Mouse (Mus musculus) heart, embryonic 13.5 days (tissue): ENCODE measurements at regions not wholly inside any gene's neighbourhood (a gene's known extent, or its start where the extent isn't known, plus 50 kb on each side); places are given as distances from the start of the nearest gene placed in this dataset.

Source experiments
- ATAC-seq: fragments of 200-750 bp; cut with Nextera tagmentation; 2 replicates; pipeline ENCODE4 v1.8.0; 2017; ENCODE audit warnings: moderate TSS enrichment; ENCODE audit not compliant: insufficient number of reproducible peaks, low FRiP score, low TSS enrichment; ENCODE audit errors: extremely low read depth
- H3K27ac ChIP-seq: fragments of 300-500 bp; sonication (generic); replicated peaks from 2 replicates; pipeline ENCODE4 v1.5.1; 2015; ENCODE audit warnings: moderate library complexity, mild to moderate bottlenecking, inconsistent platforms
- H3K27me3 ChIP-seq: fragments of 300-500 bp; sonication (generic); replicated peaks from 2 replicates; pipeline ENCODE4 v1.6.1; 2015; ENCODE audit warnings: mild to moderate bottlenecking, inconsistent platforms
- H3K36me3 ChIP-seq: fragments of 300-500 bp; sonication (generic); 2 replicates; pipeline ENCODE4 v1.6.1; 2015; ENCODE audit warnings: mild to moderate bottlenecking, inconsistent platforms
- H3K4me1 ChIP-seq: fragments of 300-500 bp; sonication (generic); 2 replicates; pipeline ENCODE4 v1.6.1; 2015; ENCODE audit warnings: inconsistent platforms
- H3K4me2 ChIP-seq: fragments of 300-500 bp; sonication (generic); 2 replicates; pipeline ENCODE4 v1.6.1; 2015; ENCODE audit warnings: inconsistent platforms, mild to moderate bottlenecking, moderate library complexity
- H3K4me3 ChIP-seq: fragments of 300-500 bp; sonication (generic); 2 replicates; pipeline ENCODE4 v1.5.1; 2015; ENCODE audit warnings: moderate library complexity, mild to moderate bottlenecking, inconsistent platforms
- H3K9ac ChIP-seq: fragments of 300-500 bp; sonication (generic); 2 replicates; pipeline ENCODE4 v1.6.1; 2015; ENCODE audit warnings: inconsistent platforms, mild to moderate bottlenecking, moderate library complexity
- H3K9me3 ChIP-seq: fragments of 300-500 bp; sonication (generic); 2 replicates; pipeline ENCODE4 v1.6.1; 2016; ENCODE audit warnings: inconsistent platforms
- WGBS: fragments of 180-500 bp; shearing (Covaris S2); methylation state at CpG from one replicate; pipeline ENCODE4 v1.1.7; 2015; ENCODE audit warnings: mixed read lengths; 5-methylcytosine and 5-hydroxymethylcytosine counted together

DNA sequence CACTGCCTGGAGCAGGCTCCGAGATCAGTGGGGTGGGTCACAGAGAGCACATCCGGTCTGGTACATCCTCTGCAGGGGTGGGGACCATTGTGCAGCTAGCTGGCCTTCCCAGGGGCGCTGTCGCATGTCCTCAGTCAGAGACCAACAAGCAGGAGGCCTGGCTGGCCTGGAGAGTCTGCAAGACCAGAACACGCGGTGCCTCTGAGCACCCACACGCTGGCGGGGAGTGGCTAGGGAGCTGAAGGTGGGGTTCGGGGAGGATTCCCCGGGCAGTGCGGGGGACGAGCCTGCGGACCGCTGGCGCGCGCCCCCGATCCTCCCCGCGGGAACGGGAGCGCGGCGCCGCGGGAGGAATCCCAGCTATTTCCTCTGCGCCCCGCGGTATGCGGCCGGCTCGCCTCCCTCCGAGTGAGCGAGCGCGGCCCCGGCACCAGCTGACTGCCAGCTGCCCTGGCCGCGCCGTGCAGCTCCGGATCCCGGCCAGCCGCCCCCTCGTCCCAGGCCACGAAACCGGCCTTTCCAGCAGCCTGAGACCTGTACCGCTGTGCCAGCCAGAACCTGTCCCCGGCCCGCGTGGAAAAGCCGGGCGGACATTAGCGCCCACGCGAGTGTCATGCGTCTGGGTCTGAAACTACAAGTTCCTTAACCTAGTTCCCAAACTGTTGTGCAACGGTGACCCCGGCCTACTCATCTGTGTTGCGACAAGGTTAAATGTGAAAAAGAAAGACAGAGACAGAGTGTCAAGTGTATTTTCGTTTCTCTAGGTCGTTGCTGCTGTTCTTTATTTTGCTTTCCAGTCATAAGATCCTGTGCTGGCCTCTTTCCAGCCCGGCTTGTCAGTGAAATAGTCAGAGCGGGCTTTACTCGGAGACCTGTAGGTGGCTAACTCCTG is 61.2 kb downstream of the Pkdcc start:
- no peaks in the 10 kb centered on the region for H3K27me3 ChIP-seq
- H3K9me3 ChIP-seq = no peaks in the 10 kb centered on the region
- peak overlapping the region; percentile 56 for H3K4me3 ChIP-seq
- under 1% methylated on average over 64 of the region's 64 CpGs for WGBS
- H3K9ac ChIP-seq = peak overlapping the region; percentile 88
- H3K4me1 ChIP-seq = peaks cover 60% of the 10 kb centered on the region
- peak overlapping the region; percentile 98 for H3K27ac ChIP-seq
- peak; percentile 54; the same call in 1 of the 2 replicates for ATAC-seq
- H3K36me3 ChIP-seq = no peaks in the 10 kb centered on the region
- peak overlapping the region; percentile 84 for H3K4me2 ChIP-seq

DNA sequence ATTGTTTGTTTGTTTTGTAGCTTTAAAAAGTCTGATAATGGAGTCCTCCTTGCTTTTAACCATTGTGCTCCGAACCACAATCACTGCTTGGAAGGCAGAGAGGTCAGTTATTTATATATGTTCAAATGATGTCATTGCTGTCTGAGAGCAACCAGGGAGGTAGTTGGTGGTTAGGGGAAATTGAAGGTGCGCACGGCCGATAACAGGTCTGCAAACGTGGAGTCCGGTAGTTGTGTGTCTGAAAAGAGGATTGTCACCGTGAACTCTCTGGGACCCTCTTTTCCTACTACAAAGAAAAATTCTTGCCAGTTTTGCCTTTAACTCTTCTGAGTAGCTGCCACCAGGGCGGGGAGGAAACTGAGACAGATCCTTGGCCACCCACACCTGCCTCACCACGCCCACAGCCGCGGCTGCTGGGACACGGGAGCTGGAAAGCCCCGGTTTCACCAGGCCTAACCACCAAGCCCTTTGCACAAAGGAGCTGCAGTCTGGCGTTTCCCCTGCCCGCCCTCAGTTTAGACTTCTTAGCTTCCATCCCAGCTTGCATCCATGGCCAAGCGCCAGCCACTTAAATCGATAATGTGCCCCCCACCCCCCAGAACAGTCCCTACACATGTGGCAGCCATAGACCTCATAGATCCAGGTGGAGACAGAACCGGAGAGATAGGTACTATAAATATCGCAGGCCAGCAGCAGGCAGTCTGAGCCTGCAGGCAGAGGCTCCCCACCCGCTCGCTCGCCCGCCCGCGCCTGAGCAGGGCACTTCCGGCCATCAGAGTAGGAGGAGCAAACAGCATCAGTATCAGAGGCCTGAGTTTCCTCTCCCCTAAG is 62.2 kb downstream of the Pkdcc start:
- Histone ChIP-seq H3K4me2 (peak overlapping the region; percentile 84), H3K27ac (peak overlapping the region; percentile 98), H3K4me3 (peak overlapping the region; percentile 56), H3K4me1 (peaks cover 60% of the 10 kb centered on the region), H3K27me3 (no peaks in the 10 kb centered on the region), H3K36me3 (no peaks in the 10 kb centered on the region), H3K9me3 (no peaks in the 10 kb centered on the region), H3K9ac (peak overlapping the region; percentile 88)
- 0 out of 2 replicates have a peak, but pooled peaks have one; percentile 40 for ATAC-seq
- 8% methylated on average over 26 of the region's 26 CpGs for WGBS

DNA sequence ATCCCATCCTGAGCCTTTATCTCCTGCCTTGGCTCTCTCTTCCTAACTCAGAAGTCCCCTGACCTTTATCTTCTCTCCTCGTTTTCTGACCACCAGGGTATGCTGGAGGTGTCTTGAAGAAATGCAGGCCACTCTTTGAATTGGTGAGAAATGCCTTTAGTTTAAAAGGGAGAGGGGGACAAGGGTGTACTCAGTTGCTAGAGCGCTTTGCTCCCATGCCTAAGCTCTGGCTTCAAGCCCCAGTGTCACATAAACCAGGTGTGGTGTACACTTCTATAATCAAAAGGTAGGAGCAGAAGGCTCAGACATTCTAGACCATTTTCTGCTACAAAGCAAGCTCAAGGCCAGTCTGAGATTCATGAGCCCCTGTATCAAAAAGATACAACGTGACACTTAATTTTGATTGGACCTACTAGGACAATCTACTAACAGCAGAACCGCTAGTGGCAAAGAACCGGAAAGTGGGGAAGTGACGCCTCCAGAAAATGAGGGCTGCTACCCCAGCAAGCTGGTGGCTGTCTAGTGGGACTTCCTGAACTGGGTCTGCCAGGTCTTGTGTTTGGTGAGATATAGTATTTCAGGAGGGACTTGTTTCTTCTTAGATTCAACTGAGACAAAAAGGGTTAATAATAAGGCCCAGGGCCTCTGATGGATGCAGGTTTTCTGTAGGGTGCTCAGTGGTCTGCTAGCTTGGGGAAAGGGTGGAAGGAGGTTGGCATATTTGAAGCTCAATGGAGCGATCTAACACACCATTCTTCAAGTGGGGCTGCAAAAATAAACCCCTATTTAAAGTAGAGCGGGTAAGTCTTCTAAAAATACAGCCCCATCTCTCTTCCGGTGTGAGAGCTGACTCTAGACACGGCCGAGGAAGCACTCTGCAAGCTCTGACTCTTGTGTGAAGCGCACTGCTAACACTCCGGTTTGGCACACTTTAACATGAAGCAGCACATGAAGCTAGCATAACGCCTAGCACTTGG is 63.1 kb downstream of the Pkdcc start:
- H3K27ac ChIP-seq = peak overlapping the region; percentile 98
- WGBS = 48% methylated on average over 14 of the region's 14 CpGs
- no peak for ATAC-seq
- H3K9ac ChIP-seq = peak overlapping the region; percentile 88
- no peaks in the 10 kb centered on the region for H3K36me3 ChIP-seq
- no peaks in the 10 kb centered on the region for H3K9me3 ChIP-seq
- H3K4me3 ChIP-seq = peak overlapping the region; percentile 56
- H3K4me2 ChIP-seq = peak overlapping the region; percentile 84
- H3K27me3 ChIP-seq = no peaks in the 10 kb centered on the region
- H3K4me1 ChIP-seq = peaks cover 58% of the 10 kb centered on the region

DNA sequence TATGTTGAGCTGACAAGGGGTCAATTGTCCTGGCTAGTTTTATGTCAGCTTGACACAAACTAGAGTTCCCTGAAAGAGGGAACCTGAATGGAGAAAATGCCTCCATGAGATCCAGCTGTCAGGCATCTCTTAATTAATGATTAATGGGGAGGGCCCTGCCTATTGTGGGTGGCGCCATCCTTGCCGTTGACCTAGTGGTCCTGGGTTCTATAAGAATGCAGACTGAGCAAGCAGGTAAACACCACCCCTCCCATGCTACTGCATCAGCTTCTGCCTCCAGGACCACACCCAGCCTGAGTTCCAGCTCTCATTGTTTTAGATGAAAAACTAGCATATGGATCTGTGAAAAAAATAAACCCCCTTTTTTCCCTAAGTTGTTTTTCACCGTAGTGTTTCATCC is 67.4 kb upstream of the Eml4 start:
- Histone ChIP-seq H3K27me3 (no peaks in the 10 kb centered on the region), H3K4me1 (peaks cover 28% of the 10 kb centered on the region), H3K4me2 (no peak overlapping the region), H3K9ac (no peak overlapping the region), H3K36me3 (no peaks in the 10 kb centered on the region), H3K4me3 (no peak overlapping the region), H3K27ac (no peak overlapping the region), H3K9me3 (no peaks in the 10 kb centered on the region)
- ATAC-seq = no peak
- 79% methylated on average over 3 of the region's 3 CpGs for WGBS

GRCm38 (mm10) chr17:83287381-83288142 is 63.2 kb upstream of the Eml4 start:
- Histone ChIP-seq H3K27me3 (no peaks in the 10 kb centered on the region), H3K27ac (peak overlapping the region; percentile 69), H3K4me2 (peak overlapping the region; percentile 62), H3K9me3 (no peaks in the 10 kb centered on the region), H3K36me3 (no peaks in the 10 kb centered on the region), H3K9ac (peak overlapping the region; percentile 47; the same call in 1 of the 2 replicates), H3K4me1 (peaks cover 10% of the 10 kb centered on the region), H3K4me3 (peak overlapping the region; percentile 22)
- 49% methylated on average over 6 of the region's 6 CpGs for WGBS
- ATAC-seq = no peak; the same call in 1 of the 2 replicates

DNA sequence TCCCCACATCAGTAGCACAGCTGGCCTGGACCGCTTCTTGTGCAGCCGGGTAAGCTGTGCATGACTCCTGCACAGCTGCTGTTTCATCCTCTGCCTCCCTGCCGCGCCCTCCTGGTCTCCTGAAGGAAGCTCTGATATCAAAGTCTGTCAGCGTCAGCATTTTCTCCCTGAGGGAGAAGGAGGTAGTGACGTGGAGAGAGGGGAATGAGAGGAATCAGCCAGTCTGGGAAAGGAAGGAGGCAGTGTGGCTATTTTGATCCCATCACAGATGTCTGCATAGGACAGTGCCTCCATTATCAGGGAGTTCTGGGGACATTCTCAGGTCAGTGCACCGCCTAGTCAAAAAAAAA is 62.6 kb upstream of the Eml4 start:
- 5% methylated on average over 7 of the region's 7 CpGs for WGBS
- Histone ChIP-seq H3K4me2 (peak overlapping the region; percentile 62), H3K27ac (peak overlapping the region; percentile 69), H3K9ac (peak overlapping the region; percentile 47), H3K36me3 (no peaks in the 10 kb centered on the region), H3K27me3 (no peaks in the 10 kb centered on the region), H3K9me3 (no peaks in the 10 kb centered on the region), H3K4me1 (peaks cover 10% of the 10 kb centered on the region), H3K4me3 (peak overlapping the region; percentile 22)
- 0 out of 2 replicates have a peak, but pooled peaks have one; percentile 29 for ATAC-seq

DNA sequence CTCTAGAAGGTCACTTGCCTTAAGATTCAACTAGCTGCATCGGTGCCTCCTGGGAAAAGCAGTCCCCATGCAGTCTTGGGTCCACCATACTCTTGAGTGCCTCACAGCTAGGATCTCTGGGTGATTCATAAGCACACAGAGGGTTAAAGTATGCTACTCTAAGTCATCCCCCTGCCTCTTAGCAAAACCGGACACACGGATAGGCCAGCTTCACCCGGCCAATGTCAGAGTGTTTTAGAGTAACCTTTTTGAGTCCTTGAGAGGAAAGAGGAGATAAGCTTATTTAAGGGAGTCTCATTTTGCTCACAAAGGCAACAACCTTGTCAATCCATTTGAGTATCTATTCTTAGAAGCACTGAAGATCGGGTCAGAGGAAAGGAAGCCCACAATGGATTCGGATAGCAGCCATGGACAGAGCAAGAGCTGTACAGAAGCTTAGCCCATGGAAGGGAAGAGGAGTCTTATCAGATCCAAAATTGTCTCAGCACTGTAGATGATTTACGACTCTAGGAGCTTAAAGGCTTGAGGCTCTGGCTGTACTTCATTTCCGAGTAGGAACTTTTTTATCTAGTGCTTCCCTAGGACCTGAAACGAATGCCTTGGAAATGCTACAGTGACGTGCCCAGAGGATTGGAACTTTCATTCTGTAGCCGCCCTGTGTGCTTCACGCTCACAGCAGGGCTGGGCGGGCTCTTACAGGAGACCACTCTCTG is 55.0 kb upstream of the Eml4 start:
- peak overlapping the region; percentile 64 for H3K9ac ChIP-seq
- no peaks in the 10 kb centered on the region for H3K36me3 ChIP-seq
- ATAC-seq = no peak

GRCm38 (mm10) chr17:83297379-83298121 is 53.2 kb upstream of the Eml4 start:
- Histone ChIP-seq H3K36me3 (no peaks in the 10 kb centered on the region), H3K9ac (no peak overlapping the region), H3K4me3 (no peak overlapping the region), H3K4me1 (peaks cover 20% of the 10 kb centered on the region), H3K27me3 (no peaks in the 10 kb centered on the region), H3K27ac (no peak overlapping the region), H3K4me2 (no peak overlapping the region), H3K9me3 (no peaks in the 10 kb centered on the region)
- 72% methylated on average over 6 of the region's 6 CpGs for WGBS
- ATAC-seq = no peak

More for the DNA sequence above, 55.0 kb upstream of the Eml4 start:
- H3K4me1 ChIP-seq = peaks cover 13% of the 10 kb centered on the region
- WGBS = 31% methylated on average over 13 of the region's 13 CpGs
- H3K4me3 ChIP-seq = peak overlapping the region; percentile 16; the same call in 1 of the 2 replicates
- H3K27ac ChIP-seq = peak overlapping the region; percentile 61
- peak overlapping the region; percentile 62 for H3K4me2 ChIP-seq
- no peaks in the 10 kb centered on the region for H3K27me3 ChIP-seq
- H3K9me3 ChIP-seq = no peaks in the 10 kb centered on the region
